Mouse (Mus musculus) T-helper 1 cell (primary cell): Measurements from ENCODE around the gene Sgtb.

Experiments used
- in situ Hi-C: fragments of 300-600 bp; cut with MboI, MseI; formaldehyde crosslinking; loops from one replicate; pipeline ENCODE4 v1.15.1; 2025; ENCODE audit warnings: high pct_unique_total_duplicates

The Sgtb gene

GRCm38 (mm10) chr13:104177796-104178649 lies 68.5 kb downstream of the Sgtb start, which contains the start of gene Trappc13:
Gene Trappc13, minus strand, starts transcription at chr13:104178469.
- in situ Hi-C loops, result no loop called here

GRCm38 (mm10) chr13:104178650-104179121 lies 69.1 kb downstream of the Sgtb start, which contains the start of gene Trim23:
Gene Trim23, plus strand, starts transcription at chr13:104178797.
- in situ Hi-C loops, result no loop called here

GRCm38 (mm10) chr13:104179176-104179888 lies 69.8 kb downstream of the Sgtb start:
- in situ Hi-C loops, result no loop called here

GRCm38 (mm10) chr13:104187357-104187756 lies 77.8 kb downstream of the Sgtb start:
- in situ Hi-C loops, result no loop called here
